Mouse (Mus musculus): ENCODE results near the gene Wars2. TPM values are rescaled to one million over a fixed set of nuclear protein-coding genes. Genes with fewer than 3 reads are reported as not detected.
A peak's percentile ranks its signal among the peaks of the same experiment; 100 is the strongest.

Wars2 gene
- total RNA-seq, 1 experiment: 4.9 TPM

GRCm38 (mm10) chr3:99227807-99228206, 86.9 kb downstream of the Wars2 start:
- H3K9ac ChIP-seq (ENCODE audit: insufficient read depth, low read depth, low read length, poor library complexity, severe bottlenecking): no peak overlapping the region
- in situ Hi-C loops (cut with MboI; ENCODE audit: low sequenced_read_pairs in 2 of 2, unreplicated experiment in 2 of 2): no loop called here
- H3K4me3 ChIP-seq (ENCODE audit: insufficient read depth in 1 of 2, low read depth in 1 of 2, low read length in 2 of 2, poor library complexity in 1 of 2, severe bottlenecking in 1 of 2): no peak overlapping the region
- TF ChIP-seq CHD2 (IDR thresholded peaks at IDR 0.05; ENCODE audit: low read depth, low read length): no peak
- TF ChIP-seq ZC3H11A (IDR thresholded peaks at IDR 0.05; ENCODE audit: borderline replicate concordance, low read depth, low read length): no peak
- TF ChIP-seq MAFK (IDR thresholded peaks at IDR 0.05; ENCODE audit: insufficient read depth, low read depth, low read length): no peak
- no peak for TF ChIP-seq HCFC1 (IDR thresholded peaks at IDR 0.05; ENCODE audit: borderline replicate concordance, insufficient read depth, low read length)
- no peak for TF ChIP-seq ZNF384 (IDR thresholded peaks at IDR 0.05; ENCODE audit: low read depth, low read length)
- H3K36me3 ChIP-seq (ENCODE audit: control insufficient read depth, insufficient read depth, low read length, poor library complexity, severe bottlenecking): no peaks in the 10 kb centered on the region
- no peak overlapping the region for H3K27ac ChIP-seq (ENCODE audit: insufficient read depth, low read depth, low read length, poor library complexity, severe bottlenecking)
- no peaks in the 10 kb centered on the region for H3K9me3 ChIP-seq (ENCODE audit: control insufficient read depth, insufficient read depth, low read depth, low read length)
- H3K4me1 ChIP-seq (ENCODE audit: control insufficient read depth in 2 of 2, insufficient read depth in 2 of 2, low read length in 2 of 2, poor library complexity in 1 of 2): no peaks in the 10 kb centered on the region
- no peak for DNase-seq (ENCODE audit: low read depth, low spot score)

- Histone ChIP-seq H3K4me3 (ENCODE audit: insufficient read depth in 1 of 2, low read depth in 1 of 2, low read length in 2 of 2, poor library complexity in 1 of 2, severe bottlenecking in 1 of 2) (no peak overlapping the region), H3K9ac (ENCODE audit: insufficient read depth, low read depth, low read length, poor library complexity, severe bottlenecking) (no peak overlapping the region), H3K4me1 (ENCODE audit: control insufficient read depth in 2 of 2, insufficient read depth in 2 of 2, low read length in 2 of 2, poor library complexity in 1 of 2) (peaks cover 0 to 2% of the 10 kb centered on the region in 2 experiments; a peak in 2 of 4 replicates), H3K9me3 (ENCODE audit: control insufficient read depth, insufficient read depth, low read depth, low read length) (no peaks in the 10 kb centered on the region), H3K27ac (ENCODE audit: insufficient read depth, low read depth, low read length, poor library complexity, severe bottlenecking) (no peak overlapping the region), H3K36me3 (ENCODE audit: control insufficient read depth, insufficient read depth, low read length, poor library complexity, severe bottlenecking) (no peaks in the 10 kb centered on the region)
- in situ Hi-C loops (cut with MboI; ENCODE audit: low sequenced_read_pairs in 2 of 2, unreplicated experiment in 2 of 2): no loop called here
- no peak for DNase-seq (ENCODE audit: low read depth, low spot score)
- TF ChIP-seq ZNF384 (IDR thresholded peaks at IDR 0.05; ENCODE audit: low read depth, low read length): no peak
- TF ChIP-seq ZC3H11A (IDR thresholded peaks at IDR 0.05; ENCODE audit: borderline replicate concordance, low read depth, low read length): 0 out of 2 replicates have a peak, but pooled peaks have one; percentile 5
These were observed 92.8 kb downstream of the Wars2 start for GRCm38 (mm10) chr3:99233393-99234318.

GRCm38 (mm10) chr3:99234319-99234869, 93.5 kb downstream of the Wars2 start:
- Histone ChIP-seq H3K27ac (ENCODE audit: insufficient read depth, low read depth, low read length, poor library complexity, severe bottlenecking) (no peak overlapping the region), H3K9me3 (ENCODE audit: control insufficient read depth, insufficient read depth, low read depth, low read length) (no peaks in the 10 kb centered on the region), H3K9ac (ENCODE audit: insufficient read depth, low read depth, low read length, poor library complexity, severe bottlenecking) (no peak overlapping the region), H3K4me3 (ENCODE audit: insufficient read depth in 1 of 2, low read depth in 1 of 2, low read length in 2 of 2, poor library complexity in 1 of 2, severe bottlenecking in 1 of 2) (no peak overlapping the region), H3K36me3 (ENCODE audit: control insufficient read depth, insufficient read depth, low read length, poor library complexity, severe bottlenecking) (no peaks in the 10 kb centered on the region), H3K4me1 (ENCODE audit: control insufficient read depth in 2 of 2, insufficient read depth in 2 of 2, low read length in 2 of 2, poor library complexity in 1 of 2) (peaks cover 0 to 2% of the 10 kb centered on the region in 2 experiments; a peak in 2 of 4 replicates)
- no peak for DNase-seq (ENCODE audit: low read depth, low spot score)
- TF ChIP-seq ZNF384 (IDR thresholded peaks at IDR 0.05; ENCODE audit: low read depth, low read length) (no peak), MAFK (IDR thresholded peaks at IDR 0.05; ENCODE audit: insufficient read depth, low read depth, low read length) (no peak), CHD2 (IDR thresholded peaks at IDR 0.05; ENCODE audit: low read depth, low read length) (no peak), HCFC1 (IDR thresholded peaks at IDR 0.05; ENCODE audit: borderline replicate concordance, insufficient read depth, low read length) (no peak), ZC3H11A (IDR thresholded peaks at IDR 0.05; ENCODE audit: borderline replicate concordance, low read depth, low read length) (no peak)
- in situ Hi-C loops (cut with MboI; ENCODE audit: low sequenced_read_pairs in 2 of 2, unreplicated experiment in 2 of 2): no loop called here

- in situ Hi-C loops (cut with MboI; ENCODE audit: low sequenced_read_pairs in 2 of 2, unreplicated experiment in 2 of 2): no loop called here
- no peak overlapping the region for H3K4me3 ChIP-seq (ENCODE audit: insufficient read depth in 1 of 2, low read depth in 1 of 2, low read length in 2 of 2, poor library complexity in 1 of 2, severe bottlenecking in 1 of 2)
- H3K36me3 ChIP-seq (ENCODE audit: control insufficient read depth, insufficient read depth, low read length, poor library complexity, severe bottlenecking): no peaks in the 10 kb centered on the region
- H3K4me1 ChIP-seq (ENCODE audit: control insufficient read depth in 2 of 2, insufficient read depth in 2 of 2, low read length in 2 of 2, poor library complexity in 1 of 2): peaks cover 0 to 2% of the 10 kb centered on the region in 2 experiments; a peak in 2 of 4 replicates
- no peaks in the 10 kb centered on the region for H3K9me3 ChIP-seq (ENCODE audit: control insufficient read depth, insufficient read depth, low read depth, low read length)
- TF ChIP-seq MAFK (IDR thresholded peaks at IDR 0.05; ENCODE audit: insufficient read depth, low read depth, low read length) (no peak), ZNF384 (IDR thresholded peaks at IDR 0.05; ENCODE audit: low read depth, low read length) (0 out of 2 replicates have a peak, but pooled peaks have one; percentile 43)
- no peak overlapping the region for H3K27ac ChIP-seq (ENCODE audit: insufficient read depth, low read depth, low read length, poor library complexity, severe bottlenecking)
- no peak overlapping the region for H3K9ac ChIP-seq (ENCODE audit: insufficient read depth, low read depth, low read length, poor library complexity, severe bottlenecking)
- no peak for DNase-seq (ENCODE audit: low read depth, low spot score)
These were observed 94.4 kb downstream of the Wars2 start for GRCm38 (mm10) chr3:99235116-99235803.

Data from ES-E14 (cell line).